Mouse (Mus musculus): ENCODE results near the gene Tmem221.

DNA sequence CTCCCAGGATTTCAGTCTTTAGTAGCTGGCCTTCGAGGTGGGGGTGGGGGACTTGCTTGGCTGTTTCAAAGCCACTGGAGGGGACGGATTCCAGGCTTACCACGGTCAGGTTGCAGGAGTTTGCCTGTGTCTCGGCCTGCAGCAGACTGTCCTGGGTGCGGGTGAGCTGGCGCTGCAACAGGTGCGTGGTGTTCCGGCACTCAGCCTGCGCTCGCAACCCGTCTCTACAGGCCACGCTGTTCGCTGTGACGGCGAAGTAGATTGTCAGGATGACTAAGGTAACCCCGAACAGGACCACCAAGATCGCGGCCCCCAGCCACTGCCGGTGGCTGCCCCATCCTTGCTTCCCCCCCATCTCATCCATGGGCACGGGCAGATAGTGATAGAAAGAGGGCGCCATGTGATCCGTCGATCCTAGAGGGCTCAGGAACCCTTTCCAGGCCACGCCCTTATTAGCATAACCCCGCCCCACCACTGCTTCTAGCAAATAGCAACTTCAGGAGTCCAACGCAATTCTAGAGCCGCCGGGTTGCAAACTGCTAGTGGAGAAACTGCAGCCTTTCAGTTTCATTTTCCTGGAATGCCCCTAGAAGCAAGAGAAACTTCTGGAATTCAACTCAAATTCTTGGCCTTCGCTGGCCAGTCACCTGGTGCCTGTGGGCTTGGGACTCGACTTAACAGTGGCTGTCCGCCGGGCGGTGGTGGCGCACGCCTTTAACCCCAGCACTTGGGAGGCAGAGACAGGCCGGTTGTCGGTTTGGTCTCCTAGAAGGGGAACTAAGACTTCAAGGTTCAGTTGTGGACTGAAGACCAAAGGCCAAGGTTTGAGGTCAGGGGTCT, 21.4 kb downstream of the Tmem221 start, which contains the start of gene Bst2:
- TF ChIP-seq GATA1 (IDR thresholded peaks at IDR 0.05; ENCODE audit: borderline replicate concordance, low read length) = no peak
- no peak for TF ChIP-seq FLI1 (IDR thresholded peaks at IDR 0.05; ENCODE audit: low read length)
